Mouse (Mus musculus) left cerebral cortex, adult 8-10 months (tissue): ENCODE data around the gene Gm20662. TPM values are rescaled to one million over a fixed set of nuclear protein-coding genes. Genes with fewer than 3 reads are reported as not detected.

Experiments
- DNase-seq, 2 experiments: peaks; one replicate each; pipeline ENCODE4 v3.0.0; 2022; ENCODE audit warnings: low spot score in 2 of 2
- total RNA-seq, 4 experiments: library from RNA; stranded (reverse); gene quantifications; 2 replicates each; pipeline ENCODE4 v1.2.4; 2022

Gene Gm20662
- total RNA-seq, 4 experiments from 2014 or later, result 1.8 to 4.8 (median 4.3) TPM

- DNase-seq, result no peak
Observed at GRCm38 (mm10) chr9:107974491-107975171, 21.5 kb upstream of the Gm20662 start.

DNA sequence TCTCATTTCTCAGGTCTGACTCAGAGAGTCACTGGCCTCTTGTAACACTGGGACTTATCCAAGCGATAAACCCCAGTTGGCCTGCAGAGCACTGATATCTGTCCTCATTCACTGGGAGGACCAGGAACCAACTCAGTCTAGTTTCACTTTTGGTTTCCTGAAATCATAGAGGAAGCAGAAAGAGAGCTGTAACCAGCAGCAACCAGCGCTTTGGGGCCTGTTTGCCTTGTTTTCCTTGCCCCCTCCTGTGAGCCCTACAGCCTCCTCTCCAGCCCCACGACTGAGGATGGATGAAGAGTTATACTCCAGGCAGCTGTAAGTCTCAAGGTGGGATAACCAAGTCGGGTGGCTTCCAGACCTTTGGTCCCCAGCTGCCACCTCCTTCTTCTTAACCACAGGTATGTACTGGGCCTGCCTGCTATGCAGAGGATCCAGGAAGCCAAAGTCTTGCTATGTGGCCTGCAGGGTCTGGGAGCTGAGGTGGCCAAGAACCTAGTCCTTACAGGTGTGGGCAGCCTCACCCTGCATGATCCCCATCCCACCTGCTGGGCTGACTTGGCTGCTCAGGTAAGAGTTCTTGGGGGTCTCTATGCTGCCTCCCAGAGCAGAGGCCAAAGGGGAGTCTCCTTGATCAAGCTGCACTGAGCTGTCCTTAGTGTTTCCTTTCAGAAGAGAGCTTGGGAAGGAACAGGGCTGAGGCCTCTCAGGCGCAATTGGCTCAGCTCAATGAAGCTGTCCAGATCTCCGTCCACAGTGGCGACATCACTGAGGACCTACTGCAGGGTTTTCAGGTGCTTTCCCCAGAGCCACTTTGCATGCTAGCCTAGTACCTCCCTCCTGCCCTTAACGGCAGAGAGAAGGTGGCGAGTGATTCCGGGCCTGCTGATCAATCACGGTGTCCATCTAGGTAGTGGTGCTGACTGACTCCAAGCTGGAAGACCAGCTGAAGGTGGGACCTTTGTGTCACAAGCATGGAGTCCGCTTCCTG is 20.5 kb upstream of the Gm20662 start, which contains the start of gene Uba7:
TSS of gene Uba7 (plus strand) at position 107 of the 988 bp plus-strand sequence.
- DNase-seq, result no peak

- DNase-seq, result no peak
Observed at GRCm38 (mm10) chr9:107978815-107979214, 17.3 kb upstream of the Gm20662 start.

DNA sequence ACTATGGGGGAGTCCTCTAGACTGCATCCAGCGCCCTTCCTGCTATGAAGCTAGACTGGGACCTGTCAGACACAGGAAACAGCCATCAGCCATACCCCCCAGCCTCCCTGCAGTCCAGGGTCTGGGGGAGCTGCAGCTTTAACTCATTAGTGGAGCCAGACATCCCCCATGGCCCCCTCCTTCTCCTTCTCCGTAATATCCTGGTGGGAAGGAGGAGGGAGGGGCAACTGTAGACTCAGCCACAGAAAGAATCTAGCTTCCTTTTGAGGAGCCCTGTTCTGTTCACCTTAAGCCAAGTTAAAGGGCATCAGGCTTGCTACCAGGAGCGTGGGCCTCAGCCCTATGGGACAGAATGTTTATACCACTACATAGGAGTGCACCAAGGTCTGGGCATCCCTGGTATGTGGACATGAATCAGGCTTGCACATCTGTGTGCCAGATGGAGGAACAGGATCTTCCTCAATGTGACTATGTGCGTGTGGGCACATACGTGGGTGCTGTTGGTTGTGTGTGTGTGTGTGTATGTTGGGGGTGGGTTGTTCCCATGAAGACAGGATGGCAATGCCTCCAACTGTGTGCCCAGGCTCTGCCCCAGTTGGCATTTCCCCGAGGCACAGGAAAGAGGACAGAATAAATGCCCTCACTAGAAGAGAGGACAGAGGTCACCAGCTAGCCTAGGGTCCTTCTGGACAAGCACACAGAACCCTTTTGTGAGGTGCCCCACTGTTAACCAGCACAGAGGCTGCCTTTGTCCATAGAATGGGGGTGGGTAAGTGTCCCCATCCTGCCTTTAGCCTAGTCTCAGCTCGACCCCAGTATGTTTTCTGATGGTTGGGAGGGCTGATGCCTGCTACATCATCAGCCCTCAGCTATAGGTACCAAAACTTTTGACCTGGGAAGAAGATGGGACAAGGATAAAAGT is 14.2 kb upstream of the Gm20662 start:
- DNase-seq, result peak in 1 of 2 experiments; percentile 68

- DNase-seq, result no peak
Observed at GRCm38 (mm10) chr9:107982681-107983346, 13.3 kb upstream of the Gm20662 start, which contains the start of gene Gm20661. TSS of gene Gm20661 (plus strand) at chr9:107983058.

DNA sequence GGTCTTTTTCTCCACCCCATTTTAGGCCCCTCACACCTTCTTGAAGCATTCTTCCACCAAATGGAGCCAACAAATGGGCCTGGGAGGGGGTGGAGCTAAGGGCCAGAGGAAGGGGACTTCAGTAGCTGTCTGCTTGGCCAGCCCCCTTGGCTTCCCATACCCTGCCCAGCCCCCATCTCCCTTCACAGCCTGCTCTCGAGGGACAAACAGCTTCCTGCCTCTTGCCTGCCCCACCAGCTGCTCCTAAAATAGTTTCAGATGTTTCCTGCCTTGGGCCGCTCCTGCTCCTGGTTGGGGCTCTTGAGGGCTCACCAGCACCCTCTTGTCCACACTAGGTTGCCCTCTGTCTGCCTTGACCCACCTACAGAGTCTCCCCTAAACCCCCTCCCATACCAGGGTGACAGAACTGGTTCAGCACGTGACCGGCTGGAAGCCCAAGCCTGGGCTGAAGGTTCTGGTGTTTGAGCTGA is 12.7 kb upstream of the Gm20662 start:
- DNase-seq, result peak in 1 of 2 experiments; percentile 40

DNA sequence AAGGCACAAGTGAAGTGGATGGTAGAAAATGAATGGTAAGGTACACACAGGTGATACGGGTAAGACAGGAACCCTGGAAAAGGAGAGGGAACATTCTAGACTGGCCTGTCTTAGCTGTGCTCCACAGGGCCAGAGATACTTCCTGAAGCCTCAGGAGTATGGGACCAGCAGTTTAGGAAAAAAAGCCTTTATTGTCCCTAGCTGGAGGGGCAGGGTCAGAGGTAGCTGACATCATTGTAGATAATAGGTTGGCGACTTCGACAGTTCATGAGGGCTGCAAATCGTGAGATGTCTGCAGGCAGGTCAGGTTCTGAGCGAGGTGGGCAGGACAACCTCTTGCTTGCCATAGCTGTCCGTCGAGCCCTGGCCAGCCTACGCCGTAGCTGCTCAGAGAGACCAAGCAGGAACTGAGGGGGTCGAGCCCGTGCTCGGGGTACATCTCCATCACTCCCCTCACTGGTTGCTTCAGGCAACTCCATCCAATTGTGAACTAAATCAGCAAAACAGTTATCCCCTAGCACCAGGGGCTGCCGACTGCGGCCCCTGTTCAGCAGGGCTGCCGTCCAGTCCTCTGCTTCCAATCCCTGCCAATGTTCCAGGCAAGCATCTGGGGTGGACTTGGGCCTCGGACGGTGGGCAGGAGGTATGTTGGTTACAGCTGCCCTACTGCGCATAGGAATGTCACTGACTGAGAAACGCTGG is 11.9 kb upstream of the Gm20662 start:
- no peak for DNase-seq

GRCm38 (mm10) chr9:107984754-107985055 is 11.4 kb upstream of the Gm20662 start:
- DNase-seq, result no peak

DNA sequence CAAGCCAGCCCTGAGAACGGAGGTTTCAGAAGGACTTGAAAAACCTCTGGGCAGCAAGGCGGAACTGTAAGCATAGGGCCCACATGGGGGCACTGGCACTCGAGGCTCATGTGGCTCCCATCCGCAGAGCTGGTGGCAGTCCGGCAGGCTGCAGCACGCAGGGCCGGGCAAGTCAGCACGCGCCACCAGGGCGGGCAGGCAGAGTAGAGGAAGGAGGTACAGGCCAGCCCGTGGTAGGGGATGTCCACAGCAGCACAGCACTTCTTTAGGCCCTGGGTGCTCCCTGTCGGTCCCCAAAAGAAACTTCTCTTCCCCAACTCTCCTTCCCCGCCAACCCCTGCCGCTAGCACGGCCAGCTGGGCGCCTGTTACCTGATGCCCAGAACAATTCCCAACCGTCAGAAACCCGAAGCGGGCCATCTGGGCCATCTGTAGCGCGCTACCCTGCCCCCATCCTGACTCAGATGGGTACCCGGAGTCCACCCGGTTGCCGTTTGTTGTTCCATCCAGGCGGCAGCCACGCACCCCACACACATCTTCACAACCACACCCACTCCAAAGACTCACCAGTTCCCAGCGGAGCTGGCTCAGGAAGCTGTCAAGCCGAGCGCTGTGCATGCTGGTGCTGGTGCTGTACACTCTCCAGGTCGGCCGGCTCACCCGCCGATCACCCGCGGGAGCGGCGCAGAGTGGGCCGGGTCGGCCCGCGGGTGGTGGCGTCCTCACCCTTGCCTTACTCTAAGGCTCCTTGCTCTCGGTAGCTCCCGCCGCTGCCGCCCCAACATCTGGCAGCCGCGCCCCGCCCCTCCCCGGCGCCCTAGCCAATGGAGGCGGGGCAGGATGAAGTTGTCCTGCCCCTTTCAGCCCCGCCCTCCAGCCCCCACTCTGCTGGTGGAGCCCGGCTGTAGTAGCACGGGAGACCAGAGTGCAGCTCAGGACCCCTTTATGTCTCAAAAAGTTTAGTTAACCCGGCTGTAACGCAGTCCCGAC is 10.7 kb upstream of the Gm20662 start, which contains the start of gene Inka1:
TSS of gene Inka1 (minus strand) at position 749 of the 989 bp plus-strand sequence.
- peak; percentile 55 to 86 for DNase-seq

DNA sequence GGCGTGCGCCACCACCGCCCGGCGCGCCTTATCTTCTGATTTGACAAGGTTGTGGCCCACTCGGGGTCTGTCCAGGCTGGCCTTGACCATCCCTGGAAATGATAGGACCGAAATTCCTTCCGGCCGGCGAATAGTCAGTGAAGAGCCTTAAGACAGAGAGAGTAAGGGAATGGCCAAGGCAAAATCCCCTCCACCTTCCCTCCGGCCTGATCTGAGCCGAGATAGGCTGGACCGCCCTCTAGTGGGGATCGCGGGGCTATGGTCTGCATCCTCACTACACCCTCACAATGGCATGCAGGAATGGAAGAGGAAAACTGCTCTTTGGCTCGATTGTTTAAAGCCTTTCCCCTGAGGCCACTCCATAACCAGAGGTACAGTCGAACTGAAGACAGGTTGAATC is 9.8 kb upstream of the Gm20662 start:
- peak in 1 of 2 experiments; percentile 48 for DNase-seq

GRCm38 (mm10) chr9:107987950-107988349 is 8.2 kb upstream of the Gm20662 start:
- DNase-seq, result no peak

DNA sequence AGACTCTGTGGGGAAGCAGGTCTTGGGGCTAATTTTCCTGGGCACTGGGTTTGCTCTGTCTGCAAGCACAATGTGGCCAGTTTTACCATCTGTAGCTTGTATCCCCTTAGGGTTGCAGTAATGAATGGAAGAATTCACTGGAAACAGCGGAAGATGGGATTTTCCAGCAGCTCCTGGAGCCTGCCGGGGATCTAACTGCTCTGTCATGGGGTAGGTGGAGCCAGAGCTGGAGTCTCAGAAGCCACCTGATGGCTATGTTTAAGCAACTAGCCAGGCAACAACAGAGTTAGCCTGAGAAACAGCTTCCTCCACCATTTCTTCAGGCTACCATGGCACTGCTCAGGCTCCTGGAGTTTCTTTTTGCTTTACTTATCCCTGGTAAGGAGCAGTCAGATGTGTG is 4.0 kb upstream of the Gm20662 start, which contains the start of gene Cdhr4:
TSS of gene Cdhr4 (plus strand) at position 301 of the 400 bp plus-strand sequence.
- DNase-seq, result no peak

DNA sequence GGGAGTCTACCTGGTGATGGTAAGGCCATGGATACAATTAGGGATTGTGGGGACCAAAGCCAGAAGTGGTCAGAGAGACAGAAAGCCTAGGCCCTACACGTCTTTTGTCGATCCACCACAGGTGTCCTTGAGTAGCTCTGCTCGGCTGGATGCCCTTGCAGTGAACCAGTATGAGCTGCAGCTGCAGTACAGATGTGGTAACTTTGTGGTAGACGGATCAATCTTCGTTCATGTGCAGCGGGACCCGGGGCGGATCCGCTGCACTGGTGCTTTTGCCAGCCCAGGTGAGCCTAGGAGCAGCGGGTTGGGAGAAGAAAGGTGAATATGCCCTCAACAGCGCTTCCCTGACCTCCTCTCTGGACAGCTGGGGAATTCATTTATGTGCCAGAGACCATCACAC is 3.1 kb upstream of the Gm20662 start:
- no peak for DNase-seq

DNA sequence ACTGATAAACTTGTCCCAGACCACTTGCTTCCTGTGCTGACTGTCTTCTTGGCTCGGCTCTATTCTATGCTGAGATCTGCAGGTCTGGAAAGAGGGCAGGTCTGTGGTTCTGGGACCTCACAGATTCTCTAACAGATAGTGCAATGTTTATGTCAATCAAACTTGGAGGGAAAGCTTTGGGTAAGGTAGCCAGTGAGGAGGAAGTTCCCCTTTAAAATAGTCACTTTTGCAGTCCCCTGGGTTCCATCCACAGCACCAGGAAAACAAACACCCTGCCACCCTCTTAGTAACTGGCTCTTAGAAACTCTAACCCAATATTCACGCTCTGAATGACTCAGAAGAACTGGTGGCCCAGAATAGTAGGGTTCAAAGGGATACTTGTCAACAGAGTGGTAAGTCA is 1.7 kb upstream of the Gm20662 start:
- DNase-seq, result no peak

GRCm38 (mm10) chr9:107995513-107995912 is 636 bp upstream of the Gm20662 start:
- no peak for DNase-seq

DNA sequence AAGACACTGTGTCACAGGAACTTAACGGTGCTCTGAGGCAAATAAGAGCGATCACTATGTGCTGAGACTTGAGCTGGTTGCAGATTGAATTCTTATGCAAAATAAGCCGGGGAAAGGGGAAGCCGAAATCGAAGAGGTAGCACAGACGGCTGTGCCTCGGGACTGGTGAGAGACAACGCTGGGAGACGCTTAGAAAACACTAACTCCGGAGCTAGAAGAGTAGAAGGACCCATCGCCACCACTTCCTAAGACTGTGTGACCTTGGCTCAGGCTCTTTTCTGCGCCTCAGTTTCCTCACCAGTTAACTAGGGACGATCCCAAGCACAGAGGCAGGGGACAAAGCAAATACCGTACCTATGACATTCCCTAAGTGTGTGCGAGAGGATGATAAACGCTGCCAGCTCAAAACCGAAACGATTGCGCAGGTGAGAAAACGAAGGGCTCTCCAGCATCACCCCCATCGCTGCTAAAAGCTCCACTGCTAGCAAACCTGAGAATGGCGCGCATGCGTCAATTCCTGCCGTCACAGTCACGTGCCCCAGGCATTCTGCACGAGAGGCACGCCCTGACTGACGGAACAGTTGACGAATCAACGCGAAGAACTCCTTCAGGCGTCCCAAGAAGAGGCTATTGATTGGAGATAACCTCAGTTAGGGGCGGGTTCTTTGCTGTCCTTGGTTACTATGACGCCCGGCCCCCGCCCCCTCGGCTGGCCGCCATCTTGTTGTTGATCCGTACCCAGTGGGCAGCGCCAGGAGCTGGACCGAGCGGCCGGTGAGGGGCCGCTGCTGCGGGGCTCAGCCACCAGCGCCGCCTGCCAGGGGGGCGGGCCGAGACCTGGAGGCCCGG is 6.0 kb downstream of the Gm20662 start, which contains the start of gene Ip6k1:
TSS of gene Ip6k1 (plus strand) at position 580 of the 849 bp plus-strand sequence.
- peak; percentile 100 for DNase-seq

- no peak for DNase-seq
Observed at GRCm38 (mm10) chr9:108002778-108003530, 6.8 kb downstream of the Gm20662 start.
